Mouse (Mus musculus): ENCODE results near the gene Litaf.

Litaf gene

GRCm38 (mm10) chr16:11066029-11066832 lies at the start of gene Litaf:
Gene Litaf (minus strand): TSS chr16:11066157.
- peak; percentile 98 for DNase-seq (ENCODE audit: low spot score)

- no peak for DNase-seq (ENCODE audit: low spot score)
These were observed 43.3 kb upstream of the Litaf start for GRCm38 (mm10) chr16:11109198-11109740.

- DNase-seq (ENCODE audit: low spot score) = no peak
These were observed 38.9 kb upstream of the Litaf start for GRCm38 (mm10) chr16:11104905-11105304.

GRCm38 (mm10) chr16:11097301-11097700 lies 31.3 kb upstream of the Litaf start:
- no peak for DNase-seq (ENCODE audit: low spot score)

- no peak for DNase-seq (ENCODE audit: low spot score)
These were observed 27.9 kb upstream of the Litaf start for GRCm38 (mm10) chr16:11093717-11094386.

- DNase-seq (ENCODE audit: low spot score) = no peak
These were observed 26.6 kb upstream of the Litaf start for GRCm38 (mm10) chr16:11092523-11092922.

- no peak for DNase-seq (ENCODE audit: low spot score)
These were observed 26.1 kb upstream of the Litaf start for GRCm38 (mm10) chr16:11092061-11092460.

- no peak for DNase-seq (ENCODE audit: low spot score)
These were observed 25.0 kb upstream of the Litaf start for GRCm38 (mm10) chr16:11090836-11091570.

- no peak for DNase-seq (ENCODE audit: low spot score)
These were observed 21.1 kb upstream of the Litaf start for GRCm38 (mm10) chr16:11086856-11087588.

GRCm38 (mm10) chr16:11086299-11086698 lies 20.3 kb upstream of the Litaf start:
- DNase-seq (ENCODE audit: low spot score) = no peak

GRCm38 (mm10) chr16:11084181-11084580 lies 18.2 kb upstream of the Litaf start:
- no peak for DNase-seq (ENCODE audit: low spot score)

GRCm38 (mm10) chr16:11078216-11078869 lies 12.4 kb upstream of the Litaf start:
- no peak for DNase-seq (ENCODE audit: low spot score)

- DNase-seq (ENCODE audit: low spot score) = no peak
These were observed 11.7 kb upstream of the Litaf start for GRCm38 (mm10) chr16:11077601-11078201.

GRCm38 (mm10) chr16:11073060-11073459 lies 7.1 kb upstream of the Litaf start:
- DNase-seq (ENCODE audit: low spot score) = no peak

- no peak for DNase-seq (ENCODE audit: low spot score)
These were observed 6.5 kb upstream of the Litaf start for GRCm38 (mm10) chr16:11072454-11072853.

GRCm38 (mm10) chr16:11071887-11072286 lies 5.9 kb upstream of the Litaf start:
- DNase-seq (ENCODE audit: low spot score) = no peak

- no peak for DNase-seq (ENCODE audit: low spot score)
These were observed 5.2 kb upstream of the Litaf start for GRCm38 (mm10) chr16:11071176-11071575.

- DNase-seq (ENCODE audit: low spot score) = no peak
These were observed 3.9 kb upstream of the Litaf start for GRCm38 (mm10) chr16:11069710-11070420.

- no peak for DNase-seq (ENCODE audit: low spot score)
These were observed 3.3 kb upstream of the Litaf start for GRCm38 (mm10) chr16:11069271-11069670.

- no peak for DNase-seq (ENCODE audit: low spot score)
These were observed 2.7 kb upstream of the Litaf start for GRCm38 (mm10) chr16:11068666-11069065.
